15 mouse cellular contexts compared by ENCODE assay signal in the genomic region with DNA sequence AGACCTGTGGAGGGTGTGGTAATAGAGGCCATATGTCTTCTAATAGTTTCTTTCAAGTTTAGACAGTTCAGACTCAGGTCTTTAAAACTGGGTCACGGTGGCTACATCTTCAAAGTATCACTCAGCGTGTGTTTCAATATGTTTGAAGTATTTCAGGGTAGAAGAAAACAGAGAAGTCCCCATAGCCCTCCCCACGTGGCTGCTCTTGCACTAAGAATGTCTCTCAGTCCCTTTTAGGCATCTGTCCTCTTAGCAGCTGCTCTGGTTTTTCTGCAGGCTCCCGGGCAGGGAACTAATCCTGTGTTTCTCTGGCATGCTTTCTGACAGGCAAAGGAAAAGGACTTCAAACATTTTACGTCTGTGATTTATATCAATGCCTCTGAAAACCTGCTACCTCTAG. TPM values are rescaled to one million over a fixed set of nuclear protein-coding genes. Genes with fewer than 3 reads are reported as not detected.
DNase-seq lines count a peak whose midpoint lies in the region; ATAC-seq and TF ChIP-seq lines count a peak whose summit lies in the region.
"Had no signal": no experiment of that assay in that cellular context is flagged by ENCODE, and none has a peak within 500 bp of the region (broad histone marks: within the 10 kb centered on the region; RNA-seq: fewer than 3 reads in every experiment).

No protein-coding gene starts in this region.

- peak overlapping the region; percentile 35; the same call in 1 of the 2 replicates for H3K27ac ChIP-seq in heart, embryonic 11.5 days (ENCODE audit: low read depth, low read length)
- peak overlapping the region; percentile 3; the same call in 1 of the 2 replicates for H3K27ac ChIP-seq in midbrain, postnatal 0 days (ENCODE audit: low read depth, low read length)
- no peak overlapping the region for H3K27ac ChIP-seq in midbrain, embryonic 13.5 days
- H3K27ac ChIP-seq in hindbrain, embryonic 16.5 days (ENCODE audit: low read depth, low read length): no peak overlapping the region
- H3K27ac ChIP-seq: embryonic facial prominence, embryonic 15.5 days; forebrain, embryonic 10.5 days; heart, embryonic 15.5 days; hindbrain, embryonic 10.5 days; hindbrain, embryonic 14.5 days had no signal

- peaks cover 7% of the 10 kb centered on the region for H3K4me1 ChIP-seq in heart, embryonic 11.5 days (ENCODE audit: control insufficient read depth, insufficient read depth, low read length)
- H3K4me1 ChIP-seq in midbrain, postnatal 0 days (ENCODE audit: insufficient read depth, low read length): 0 out of 2 replicates have a peak, but pooled peaks cover 4% of the 10 kb centered on the region
- peaks cover 5% of the 10 kb centered on the region; the same call in 1 of the 2 replicates for H3K4me1 ChIP-seq in midbrain, embryonic 13.5 days (replicated peaks)
- H3K4me1 ChIP-seq in hindbrain, embryonic 16.5 days (ENCODE audit: control insufficient read depth, insufficient read depth, low read depth, low read length): peaks cover 5% of the 10 kb centered on the region; the same call in 1 of the 2 replicates
- H3K4me1 ChIP-seq: embryonic facial prominence, embryonic 15.5 days; hindbrain, embryonic 10.5 days had no signal

- no peaks in the 10 kb centered on the region; the same call in 1 of the 2 replicates for H3K27me3 ChIP-seq in heart, embryonic 11.5 days (ENCODE audit: control insufficient read depth, insufficient read depth, low read length)
- no peaks in the 10 kb centered on the region for H3K27me3 ChIP-seq in midbrain, postnatal 0 days (ENCODE audit: insufficient read depth, low read length)
- no peaks in the 10 kb centered on the region for H3K27me3 ChIP-seq in midbrain, embryonic 13.5 days
- H3K27me3 ChIP-seq in hindbrain, embryonic 16.5 days (replicated peaks; ENCODE audit: control insufficient read depth, insufficient read depth, low read length): no peaks in the 10 kb centered on the region
- H3K27me3 ChIP-seq: CH12.LX; embryonic facial prominence, embryonic 15.5 days had no signal

- intact Hi-C loops in heart, postnatal 25 days (cut with DNase I): loop anchor here (1.0 to 2.0 kb wide), 2 partner anchors 62 to 259 kb away; no protein-coding TSS in a partner anchor

- ATAC-seq in heart, embryonic 11.5 days (replicated peaks; ENCODE audit: insufficient number of reproducible peaks, low FRiP score, low TSS enrichment): no peak
- ATAC-seq in midbrain, postnatal 0 days (ENCODE audit: low FRiP score): no peak
- no peak for ATAC-seq in midbrain, embryonic 13.5 days
- no peak; the same call in 1 of the 2 replicates for ATAC-seq in hindbrain, embryonic 16.5 days

- H3K9me3 ChIP-seq in heart, embryonic 11.5 days (replicated peaks; ENCODE audit: control insufficient read depth, low read length): no peaks in the 10 kb centered on the region
- H3K9me3 ChIP-seq in midbrain, postnatal 0 days (ENCODE audit: low read length): no peaks in the 10 kb centered on the region
- no peaks in the 10 kb centered on the region for H3K9me3 ChIP-seq in midbrain, embryonic 13.5 days
- no peaks in the 10 kb centered on the region for H3K9me3 ChIP-seq in hindbrain, embryonic 16.5 days (ENCODE audit: control insufficient read depth, low read length)
- H3K9me3 ChIP-seq: embryonic facial prominence, embryonic 15.5 days; forebrain, embryonic 10.5 days; heart, embryonic 15.5 days; hindbrain, embryonic 10.5 days had no signal

- H3K36me3 ChIP-seq in heart, embryonic 11.5 days (ENCODE audit: control insufficient read depth, insufficient read depth, low read length): no peaks in the 10 kb centered on the region
- no peaks in the 10 kb centered on the region for H3K36me3 ChIP-seq in midbrain, postnatal 0 days (ENCODE audit: insufficient read depth, low read length)
- no peaks in the 10 kb centered on the region for H3K36me3 ChIP-seq in midbrain, embryonic 13.5 days
- H3K36me3 ChIP-seq in hindbrain, embryonic 16.5 days (ENCODE audit: control insufficient read depth, insufficient read depth, low read length): no peaks in the 10 kb centered on the region
- H3K36me3 ChIP-seq: embryonic facial prominence, embryonic 15.5 days; forebrain, embryonic 10.5 days; heart, embryonic 15.5 days; hindbrain, embryonic 10.5 days had no signal

- no peak for TF ChIP-seq CTCF in midbrain, postnatal 0 days (IDR thresholded peaks at IDR 0.05)

- H3K4me3 ChIP-seq in heart, embryonic 11.5 days (ENCODE audit: low read depth, low read length): no peak overlapping the region
- H3K4me3 ChIP-seq in midbrain, postnatal 0 days (ENCODE audit: low read depth, low read length): no peak overlapping the region
- no peak overlapping the region for H3K4me3 ChIP-seq in midbrain, embryonic 13.5 days (replicated peaks)
- no peak overlapping the region for H3K4me3 ChIP-seq in hindbrain, embryonic 16.5 days (ENCODE audit: low read length)
- H3K4me3 ChIP-seq: embryonic facial prominence, embryonic 15.5 days; erythroblast, embryonic 14.5 days; forebrain, embryonic 10.5 days; heart, embryonic 15.5 days; hindbrain, embryonic 10.5 days had no signal

- H3K9ac ChIP-seq in heart, embryonic 11.5 days (ENCODE audit: low read depth, low read length): no peak overlapping the region
- H3K9ac ChIP-seq in midbrain, postnatal 0 days (replicated peaks; ENCODE audit: low read length, poor library complexity, severe bottlenecking): no peak overlapping the region
- H3K9ac ChIP-seq in midbrain, embryonic 13.5 days (replicated peaks): no peak overlapping the region
- no peak overlapping the region for H3K9ac ChIP-seq in hindbrain, embryonic 16.5 days (ENCODE audit: low read depth, low read length)
- H3K9ac ChIP-seq: embryonic facial prominence, embryonic 15.5 days; heart, embryonic 15.5 days; hindbrain, embryonic 14.5 days had no signal

- H3K4me2 ChIP-seq in heart, embryonic 11.5 days: no peak overlapping the region
- no peak overlapping the region for H3K4me2 ChIP-seq in midbrain, postnatal 0 days (ENCODE audit: low read depth, low read length, poor library complexity, severe bottlenecking)
- no peak overlapping the region for H3K4me2 ChIP-seq in midbrain, embryonic 13.5 days (replicated peaks)
- no peak overlapping the region for H3K4me2 ChIP-seq in hindbrain, embryonic 16.5 days (ENCODE audit: low read length)
- H3K4me2 ChIP-seq: embryonic facial prominence, embryonic 15.5 days; heart, embryonic 15.5 days; hindbrain, embryonic 14.5 days had no signal

- no peak for DNase-seq in heart, postnatal 25 days (ENCODE audit: low spot score)
- DNase-seq in midbrain, postnatal 0 days (ENCODE audit: low spot score): no peak
- DNase-seq in thymus, postnatal 4 days: peak; percentile 58
- DNase-seq in thymus, postnatal 36 days: no peak

- 35% methylated on average over 5 of the region's 5 CpGs for WGBS in heart, embryonic 11.5 days (ENCODE audit: insufficient replicate concordance)
- WGBS in midbrain, postnatal 0 days: 26% methylated on average over 5 of the region's 5 CpGs
- WGBS in midbrain, embryonic 13.5 days: 41% methylated on average over 5 of the region's 5 CpGs
- WGBS in hindbrain, embryonic 16.5 days: 51% methylated on average over 5 of the region's 5 CpGs

RNA-seq across cellular contexts. Expression of a gene that starts 12.6 kb away (rescaled TPM):
- 208 and 229 TPM in 2 replicates for polyA plus RNA-seq in heart, embryonic 11.5 days (2014; fragmentation: Nextera tagmentation; extraction: Ambion mirVana)
- total RNA-seq in heart, postnatal 25 days (2021): 10 to 100 TPM; 46.3 to 47.2 TPM
- 119 and 136 TPM in 2 replicates for total RNA-seq in midbrain, postnatal 0 days (2014; rRNA removed)
- polyA plus RNA-seq in midbrain, postnatal 0 days (2015; fragmentation: Nextera tagmentation; extraction: Ambion mirVana): 251 and 264 TPM in 2 replicates
- polyA plus RNA-seq in midbrain, embryonic 13.5 days (2015; fragmentation: Nextera tagmentation; extraction: Ambion mirVana): 326 and 337 TPM in 2 replicates
- 286 and 290 TPM in 2 replicates for polyA plus RNA-seq in hindbrain, embryonic 16.5 days (2015; fragmentation: Nextera tagmentation; extraction: Ambion mirVana)

RNA-seq across cellular contexts. Expression of a gene that starts 17.0 kb away (rescaled TPM):
- 0.23 and 0.49 TPM in 2 replicates for polyA plus RNA-seq in heart, embryonic 11.5 days (2014; fragmentation: Nextera tagmentation; extraction: Ambion mirVana)
- total RNA-seq in heart, postnatal 25 days (2021): not detected
- total RNA-seq in midbrain, postnatal 0 days (2014; rRNA removed): 1.6 and 2.4 TPM in 2 replicates
- polyA plus RNA-seq in midbrain, postnatal 0 days (2015; fragmentation: Nextera tagmentation; extraction: Ambion mirVana): 1.9 and 2.1 TPM in 2 replicates
- polyA plus RNA-seq in midbrain, embryonic 13.5 days (2015; fragmentation: Nextera tagmentation; extraction: Ambion mirVana): 0.62 and 0.79 TPM in 2 replicates
- 0.81 and 1.2 TPM in 2 replicates for polyA plus RNA-seq in hindbrain, embryonic 16.5 days (2015; fragmentation: Nextera tagmentation; extraction: Ambion mirVana)
- total RNA-seq: heart, adult 8-10 months had no signal

RNA-seq across cellular contexts. Expression of a gene that starts 47.7 kb away (rescaled TPM):
- 2.9 and 3.2 TPM in 2 replicates for polyA plus RNA-seq in heart, embryonic 11.5 days (2014; fragmentation: Nextera tagmentation; extraction: Ambion mirVana)
- total RNA-seq in heart, postnatal 25 days (2021): 1 to 10 TPM; 4.1 to 4.2 TPM
- total RNA-seq in midbrain, postnatal 0 days (2014; rRNA removed): 1.8 and 4.3 TPM in 2 replicates
- 1.8 TPM in 2 replicates for polyA plus RNA-seq in midbrain, postnatal 0 days (2015; fragmentation: Nextera tagmentation; extraction: Ambion mirVana)
- 1.1 and 1.2 TPM in 2 replicates for polyA plus RNA-seq in midbrain, embryonic 13.5 days (2015; fragmentation: Nextera tagmentation; extraction: Ambion mirVana)
- polyA plus RNA-seq in hindbrain, embryonic 16.5 days (2015; fragmentation: Nextera tagmentation; extraction: Ambion mirVana): 2.3 and 2.8 TPM in 2 replicates

Comparison
In these comparisons a context has a peak if more than half of its experiments do, and no peak if none do; other contexts are left out.
1. H3K27ac ChIP-seq: peak in heart, embryonic 11.5 days (single experiment) and midbrain, postnatal 0 days (single experiment); none in midbrain, embryonic 13.5 days (single experiment) and hindbrain, embryonic 16.5 days (single experiment).